Mouse (Mus musculus) midbrain, embryonic 15.5 days (tissue): Measurements from ENCODE around the gene Zbtb20. TPM values are rescaled to one million over a fixed set of nuclear protein-coding genes. Genes with fewer than 3 reads are reported as not detected.

Experiments used
- ATAC-seq: fragments of 200-750 bp; cut with Nextera tagmentation; replicated peaks from 2 replicates; pipeline ENCODE4 v1.8.0; 2017; ENCODE audit warnings: moderate TSS enrichment
- H3K27ac ChIP-seq: fragments of 300-500 bp; sonication (generic); 2 replicates; pipeline ENCODE4 v1.5.1; 2015; ENCODE audit warnings: mild to moderate bottlenecking, inconsistent platforms
- H3K27me3 ChIP-seq: fragments of 300-500 bp; sonication (generic); replicated peaks from 2 replicates; pipeline ENCODE4 v1.6.1; 2015; ENCODE audit warnings: inconsistent platforms
- H3K36me3 ChIP-seq: fragments of 300-500 bp; sonication (generic); replicated peaks from 2 replicates; pipeline ENCODE4 v1.6.1; 2015; ENCODE audit warnings: inconsistent platforms
- H3K4me1 ChIP-seq: fragments of 300-500 bp; sonication (generic); 2 replicates; pipeline ENCODE4 v1.6.1; 2015; ENCODE audit warnings: inconsistent platforms
- H3K4me2 ChIP-seq: fragments of 300-500 bp; sonication (generic); 2 replicates; pipeline ENCODE4 v1.6.1; 2015; ENCODE audit warnings: inconsistent platforms, mild to moderate bottlenecking, moderate library complexity
- H3K4me3 ChIP-seq: fragments of 300-500 bp; sonication (generic); 2 replicates; pipeline ENCODE4 v1.5.1; 2015; ENCODE audit warnings: mild to moderate bottlenecking, inconsistent platforms
- H3K9ac ChIP-seq: fragments of 300-500 bp; sonication (generic); 2 replicates; pipeline ENCODE4 v1.6.1; 2015; ENCODE audit warnings: mild to moderate bottlenecking, inconsistent platforms
- H3K9me3 ChIP-seq: fragments of 300-500 bp; sonication (generic); 2 replicates; pipeline ENCODE4 v1.6.1; 2016; ENCODE audit warnings: inconsistent platforms
- WGBS: fragments of 180-500 bp; shearing (Covaris S2); methylation state at CpG from one replicate; pipeline ENCODE4 v1.1.7; 2015; ENCODE audit warnings: mixed read lengths; 5-methylcytosine and 5-hydroxymethylcytosine counted together
- polyA plus RNA-seq: library from polyadenylated mRNA; unstranded; fragments of >200 nt; fragmentation: Nextera tagmentation; extraction: Ambion mirVana; gene quantifications from 2 replicates; pipeline ENCODE4 v1.2.1, GENCODE M21; 2015

Gene Zbtb20
- polyA plus RNA-seq, 1 experiment from 2014 or later = 76.5 TPM

- no peak overlapping the region for H3K27ac ChIP-seq
- H3K27me3 ChIP-seq = no peaks in the 10 kb centered on the region
- H3K4me2 ChIP-seq = no peak overlapping the region
- H3K9me3 ChIP-seq = no peaks in the 10 kb centered on the region
- H3K9ac ChIP-seq = no peak overlapping the region
- 80% methylated on average over 4 of the region's 4 CpGs for WGBS
- H3K36me3 ChIP-seq = no peaks in the 10 kb centered on the region
- ATAC-seq = no peak
- no peaks in the 10 kb centered on the region for H3K4me1 ChIP-seq
- no peak overlapping the region for H3K4me3 ChIP-seq
These were observed 608.7 kb downstream of the Zbtb20 start for GRCm38 (mm10) chr16:43484400-43484799.

GRCm38 (mm10) chr16:43489362-43489761, 613.7 kb downstream of the Zbtb20 start:
- H3K27me3 ChIP-seq = no peaks in the 10 kb centered on the region
- no peaks in the 10 kb centered on the region for H3K9me3 ChIP-seq
- H3K4me1 ChIP-seq = no peaks in the 10 kb centered on the region
- no peak for ATAC-seq
- 83% methylated on average over 3 of the region's 3 CpGs for WGBS
- no peak overlapping the region for H3K4me2 ChIP-seq
- H3K36me3 ChIP-seq = no peaks in the 10 kb centered on the region
- H3K9ac ChIP-seq = no peak overlapping the region
- H3K4me3 ChIP-seq = no peak overlapping the region
- H3K27ac ChIP-seq = no peak overlapping the region

- Histone ChIP-seq H3K9ac (no peak overlapping the region), H3K4me1 (no peaks in the 10 kb centered on the region), H3K9me3 (no peaks in the 10 kb centered on the region), H3K4me3 (no peak overlapping the region), H3K27me3 (no peaks in the 10 kb centered on the region), H3K36me3 (no peaks in the 10 kb centered on the region), H3K4me2 (no peak overlapping the region), H3K27ac (no peak overlapping the region)
- ATAC-seq = no peak
- WGBS = 96% methylated on average over 12 of the region's 12 CpGs
These were observed 614.3 kb downstream of the Zbtb20 start for GRCm38 (mm10) chr16:43489984-43490383.

GRCm38 (mm10) chr16:43492863-43493262, 617.2 kb downstream of the Zbtb20 start:
- H3K27me3 ChIP-seq = no peaks in the 10 kb centered on the region
- no peak overlapping the region for H3K9ac ChIP-seq
- no peak for ATAC-seq
- H3K27ac ChIP-seq = no peak overlapping the region
- no peaks in the 10 kb centered on the region for H3K4me1 ChIP-seq
- H3K4me3 ChIP-seq = no peak overlapping the region
- WGBS = 88% methylated on average over 1 of the region's 1 CpGs
- no peaks in the 10 kb centered on the region for H3K9me3 ChIP-seq
- H3K36me3 ChIP-seq = no peaks in the 10 kb centered on the region
- no peak overlapping the region for H3K4me2 ChIP-seq

GRCm38 (mm10) chr16:43493596-43494385, 618.1 kb downstream of the Zbtb20 start:
- Histone ChIP-seq H3K4me2 (no peak overlapping the region), H3K36me3 (no peaks in the 10 kb centered on the region), H3K9ac (no peak overlapping the region), H3K27ac (no peak overlapping the region), H3K4me1 (no peaks in the 10 kb centered on the region), H3K9me3 (no peaks in the 10 kb centered on the region), H3K27me3 (no peaks in the 10 kb centered on the region), H3K4me3 (no peak overlapping the region)
- ATAC-seq = no peak
- WGBS = 37% methylated on average over 5 of the region's 5 CpGs

GRCm38 (mm10) chr16:43495175-43495818, 619.6 kb downstream of the Zbtb20 start:
- H3K9ac ChIP-seq = no peak overlapping the region
- no peak for ATAC-seq
- no peaks in the 10 kb centered on the region for H3K4me1 ChIP-seq
- H3K27ac ChIP-seq = no peak overlapping the region
- H3K4me2 ChIP-seq = no peak overlapping the region
- no peak overlapping the region for H3K4me3 ChIP-seq
- H3K9me3 ChIP-seq = no peaks in the 10 kb centered on the region
- no peaks in the 10 kb centered on the region for H3K27me3 ChIP-seq
- H3K36me3 ChIP-seq = no peaks in the 10 kb centered on the region
- WGBS = 84% methylated on average over 9 of the region's 9 CpGs

GRCm38 (mm10) chr16:43497093-43497492, 621.4 kb downstream of the Zbtb20 start:
- Histone ChIP-seq H3K4me2 (no peak overlapping the region), H3K4me3 (no peak overlapping the region), H3K9ac (no peak overlapping the region), H3K9me3 (no peaks in the 10 kb centered on the region), H3K27me3 (no peaks in the 10 kb centered on the region), H3K36me3 (no peaks in the 10 kb centered on the region), H3K27ac (no peak overlapping the region), H3K4me1 (peaks cover 10% of the 10 kb centered on the region)
- 77% methylated on average over 2 of the region's 2 CpGs for WGBS
- no peak for ATAC-seq

GRCm38 (mm10) chr16:43500132-43500853, 624.6 kb downstream of the Zbtb20 start:
- no peak overlapping the region for H3K4me3 ChIP-seq
- no peaks in the 10 kb centered on the region for H3K9me3 ChIP-seq
- H3K36me3 ChIP-seq = no peaks in the 10 kb centered on the region
- H3K27me3 ChIP-seq = no peaks in the 10 kb centered on the region
- ATAC-seq = no peak
- H3K4me1 ChIP-seq = peaks cover 23% of the 10 kb centered on the region
- no peak overlapping the region for H3K4me2 ChIP-seq
- no peak overlapping the region for H3K9ac ChIP-seq
- H3K27ac ChIP-seq = no peak overlapping the region
- WGBS = 74% methylated on average over 8 of the region's 8 CpGs

- Histone ChIP-seq H3K4me2 (no peak overlapping the region), H3K4me3 (no peak overlapping the region), H3K9ac (no peak overlapping the region), H3K9me3 (no peaks in the 10 kb centered on the region), H3K4me1 (peaks cover 31% of the 10 kb centered on the region), H3K36me3 (no peaks in the 10 kb centered on the region), H3K27ac (no peak overlapping the region), H3K27me3 (no peaks in the 10 kb centered on the region)
- no peak for ATAC-seq
- WGBS = 40% methylated on average over 4 of the region's 4 CpGs
These were observed 625.6 kb downstream of the Zbtb20 start for GRCm38 (mm10) chr16:43501284-43501683.

- H3K36me3 ChIP-seq = no peaks in the 10 kb centered on the region
- H3K4me1 ChIP-seq = peaks cover 39% of the 10 kb centered on the region
- no peaks in the 10 kb centered on the region for H3K9me3 ChIP-seq
- peak overlapping the region; percentile 85 for H3K27ac ChIP-seq
- 18% methylated on average over 12 of the region's 12 CpGs for WGBS
- H3K9ac ChIP-seq = peak overlapping the region; percentile 50
- peak overlapping the region; percentile 49 for H3K4me3 ChIP-seq
- no peak for ATAC-seq
- H3K27me3 ChIP-seq = no peaks in the 10 kb centered on the region
- H3K4me2 ChIP-seq = peak overlapping the region; percentile 60
These were observed 626.8 kb downstream of the Zbtb20 start for GRCm38 (mm10) chr16:43502339-43503009.

- Histone ChIP-seq H3K4me1 (peaks cover 43% of the 10 kb centered on the region), H3K9ac (peak overlapping the region; percentile 50), H3K4me2 (peak overlapping the region; percentile 60), H3K27ac (peak overlapping the region; percentile 85), H3K36me3 (no peaks in the 10 kb centered on the region), H3K9me3 (no peaks in the 10 kb centered on the region), H3K27me3 (no peaks in the 10 kb centered on the region), H3K4me3 (peak overlapping the region; percentile 49)
- peak; percentile 91 for ATAC-seq
- WGBS = 5% methylated on average over 13 of the region's 13 CpGs
These were observed 627.4 kb downstream of the Zbtb20 start for GRCm38 (mm10) chr16:43503010-43503635.

GRCm38 (mm10) chr16:43503636-43504010, 627.9 kb downstream of the Zbtb20 start:
- H3K9me3 ChIP-seq = no peaks in the 10 kb centered on the region
- peaks cover 48% of the 10 kb centered on the region for H3K4me1 ChIP-seq
- H3K27me3 ChIP-seq = no peaks in the 10 kb centered on the region
- peak overlapping the region; percentile 60 for H3K4me2 ChIP-seq
- peak; percentile 76 for ATAC-seq
- peak overlapping the region; percentile 50 for H3K9ac ChIP-seq
- H3K36me3 ChIP-seq = no peaks in the 10 kb centered on the region
- WGBS = under 1% methylated on average over 5 of the region's 5 CpGs
- peak overlapping the region; percentile 85 for H3K27ac ChIP-seq
- H3K4me3 ChIP-seq = peak overlapping the region; percentile 49
